Mouse (Mus musculus): Measurements from ENCODE around the gene Fan1. TPM values are rescaled to one million over a fixed set of nuclear protein-coding genes. Genes with fewer than 3 reads are reported as not detected.

Gene Fan1
- total RNA-seq, 2 experiments from 2014 or later: 9.4 to 10.0 TPM

- intact Hi-C loops (cut with DNase I): no loop called here
Observed at GRCm38 (mm10) chr7:64349147-64349861, 24.6 kb downstream of the Fan1 start.

GRCm38 (mm10) chr7:64347813-64348212 lies 26.1 kb downstream of the Fan1 start:
- DNase-seq (ENCODE audit: low spot score in 2 of 2): no peak
- intact Hi-C loops (cut with DNase I): no loop called here

More at GRCm38 (mm10) chr7:64349147-64349861, 24.6 kb downstream of the Fan1 start:
- peak; percentile 56 to 79 for DNase-seq (ENCODE audit: low spot score in 2 of 2)

GRCm38 (mm10) chr7:64332686-64333085 lies 41.2 kb downstream of the Fan1 start:
- DNase-seq (ENCODE audit: low spot score in 2 of 2): no peak
- intact Hi-C loops (cut with DNase I): no loop called here

GRCm38 (mm10) chr7:64331309-64331708 lies 42.6 kb downstream of the Fan1 start:
- intact Hi-C loops (cut with DNase I): no loop called here

GRCm38 (mm10) chr7:64327486-64327885 lies 46.4 kb downstream of the Fan1 start:
- intact Hi-C loops (cut with DNase I): loop anchor here (1.0 to 2.0 kb wide), 2 partner anchors 162 to 575 kb away; no protein-coding TSS in a partner anchor
- DNase-seq (ENCODE audit: low spot score in 2 of 2): no peak

More at GRCm38 (mm10) chr7:64331309-64331708, 42.6 kb downstream of the Fan1 start:
- no peak for DNase-seq (ENCODE audit: low spot score in 2 of 2)

GRCm38 (mm10) chr7:64326892-64327291 lies 47.0 kb downstream of the Fan1 start:
- intact Hi-C loops (cut with DNase I): loop anchor here (1.0 to 2.0 kb wide), 2 partner anchors 162 to 574 kb away; no protein-coding TSS in a partner anchor
- peak; percentile 82 for DNase-seq (ENCODE audit: low spot score in 2 of 2)

- intact Hi-C loops (cut with DNase I): no loop called here
- no peak for DNase-seq (ENCODE audit: low spot score in 2 of 2)
Observed at GRCm38 (mm10) chr7:64321658-64322057, 52.2 kb downstream of the Fan1 start.

- intact Hi-C loops (cut with DNase I): no loop called here
- no peak for DNase-seq (ENCODE audit: low spot score in 2 of 2)
Observed at GRCm38 (mm10) chr7:64321125-64321524, 52.8 kb downstream of the Fan1 start.

- DNase-seq (ENCODE audit: low spot score in 2 of 2): no peak
- intact Hi-C loops (cut with DNase I): no loop called here
Observed at GRCm38 (mm10) chr7:64312811-64313210, 61.1 kb downstream of the Fan1 start.

- intact Hi-C loops (cut with DNase I): no loop called here
Observed at GRCm38 (mm10) chr7:64310756-64311155, 63.1 kb downstream of the Fan1 start.

GRCm38 (mm10) chr7:64310241-64310640 lies 63.7 kb downstream of the Fan1 start:
- intact Hi-C loops (cut with DNase I): no loop called here
- DNase-seq (ENCODE audit: low spot score in 2 of 2): peak in 1 of 2 experiments; percentile 16

More at GRCm38 (mm10) chr7:64310756-64311155, 63.1 kb downstream of the Fan1 start:
- DNase-seq (ENCODE audit: low spot score in 2 of 2): no peak

Other genes starting within 250 kb of the Fan1 start
- under 1 TPM; 0.23 to 0.44 TPM for gene Trpm1, start 220.3 kb downstream of the Fan1 start, total RNA-seq (2021)
- 10 to 100 TPM; 17.2 to 19.2 TPM for gene Mtmr10, start 86.4 kb downstream of the Fan1 start, total RNA-seq (2021)
- gene Mphosph10, start 18.2 kb upstream of the Fan1 start, total RNA-seq (2021): 10 to 100 TPM; 17.7 to 18.2 TPM
- gene Mcee, start 18.5 kb upstream of the Fan1 start, total RNA-seq (2021): 10 to 100 TPM; 47.3 to 47.4 TPM
- gene Apba2, start 127.6 kb upstream of the Fan1 start, total RNA-seq (2021): 100 to 1,000 TPM; 246 to 248 TPM